Mouse (Mus musculus) forebrain, embryonic 14.5 days (tissue): ENCODE measurements around the gene Zfp655. TPM values are rescaled to one million over a fixed set of nuclear protein-coding genes. Genes with fewer than 3 reads are reported as not detected.

Experiments used
- ATAC-seq: fragments of 200-750 bp; cut with Nextera tagmentation; 2 replicates; pipeline ENCODE4 v1.8.0; 2017; ENCODE audit warnings: mild to moderate bottlenecking, moderate library complexity
- DNase-seq: peaks from one replicate; pipeline ENCODE4 v3.0.0-alpha.2; 2015; ENCODE audit warnings: low spot score
- H3K27ac ChIP-seq: fragments of 300-500 bp; sonication (generic); 2 replicates; pipeline ENCODE4 v1.5.1; 2014; ENCODE audit warnings: low read depth, mild to moderate bottlenecking, control low read depth, low read length, moderate library complexity
- H3K27me3 ChIP-seq: fragments of 300-500 bp; sonication (generic); replicated peaks from 2 replicates; pipeline ENCODE4 v1.6.1; 2014; ENCODE audit warnings: low read length, control low read depth, mixed read lengths; ENCODE audit not compliant: control insufficient read depth, insufficient read depth
- H3K36me3 ChIP-seq: fragments of 300-500 bp; sonication (generic); 2 replicates; pipeline ENCODE4 v1.6.1; 2014; ENCODE audit warnings: low read length, control low read depth; ENCODE audit not compliant: control insufficient read depth, insufficient read depth
- H3K4me1 ChIP-seq: fragments of 300-500 bp; sonication (generic); 2 replicates; pipeline ENCODE4 v1.6.1; 2014; ENCODE audit warnings: antibody characterized with exemption, low read length, control low read depth; ENCODE audit not compliant: control insufficient read depth, insufficient read depth
- H3K4me2 ChIP-seq: fragments of 300-500 bp; sonication (generic); 2 replicates; pipeline ENCODE4 v1.6.1; 2014; ENCODE audit warnings: mild to moderate bottlenecking, control low read depth, low read length
- H3K4me3 ChIP-seq: fragments of 300-500 bp; sonication (generic); 2 replicates; pipeline ENCODE4 v1.5.1; 2014; ENCODE audit warnings: low read depth, low read length, control low read depth
- H3K9ac ChIP-seq: fragments of 300-500 bp; sonication (generic); 2 replicates; pipeline ENCODE4 v1.6.1; 2014; ENCODE audit warnings: mild to moderate bottlenecking, low read length, control low read depth, moderate library complexity
- H3K9me3 ChIP-seq: fragments of 300-500 bp; sonication (generic); replicated peaks from 2 replicates; pipeline ENCODE4 v1.6.1; 2016; ENCODE audit warnings: low read length, control low read depth, mixed read lengths; ENCODE audit not compliant: control insufficient read depth
- WGBS: fragments of 180-500 bp; shearing (Covaris S2); extraction: QIAGEN DNeasy Blood & Tissue Kit; methylation state at CpG from one replicate; pipeline ENCODE4 v1.1.7; 2014; 5-methylcytosine and 5-hydroxymethylcytosine counted together
- polyA plus RNA-seq: library from polyadenylated mRNA; unstranded; fragments of >200 nt; fragmentation: Nextera tagmentation; extraction: Ambion mirVana; gene quantifications from 2 replicates; pipeline ENCODE4 v1.2.1, GENCODE M21; 2014

The Zfp655 gene
- 42.8 and 45.7 TPM in 2 replicates for polyA plus RNA-seq

DNA sequence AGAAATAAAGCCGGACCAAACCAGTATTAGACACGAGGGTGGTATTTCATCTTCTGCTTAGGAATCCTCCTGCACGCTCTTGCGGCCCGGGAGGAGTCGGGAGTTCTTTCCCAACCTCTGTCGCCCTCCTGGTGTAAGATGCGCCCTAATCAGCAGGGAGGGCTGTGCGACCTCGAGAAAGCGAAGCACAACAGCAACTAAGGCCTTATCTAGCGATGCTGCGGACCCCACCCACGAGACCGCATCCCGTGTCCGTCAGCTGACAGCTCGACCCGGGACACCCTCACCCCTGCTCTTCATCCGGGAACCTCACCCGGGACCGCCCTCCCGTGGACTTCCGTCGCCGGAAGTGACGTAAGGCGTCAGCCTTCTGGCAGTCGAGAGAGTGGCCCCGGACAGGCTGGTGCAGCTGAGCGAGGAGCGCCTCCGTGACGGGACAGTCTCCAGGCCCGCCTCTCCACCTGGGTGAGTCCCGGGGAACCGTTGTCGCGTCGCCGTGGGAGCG, at the start of gene Zfp655:
Gene Zfp655, plus strand, starts transcription at position 349 of the 505 bp plus-strand sequence.
- Histone ChIP-seq H3K4me2 (peak within 1 kb of the TSS; percentile 71), H3K9me3 (no peaks in the 10 kb centered on the region), H3K9ac (peak within 1 kb of the TSS; percentile 97), H3K27ac (peak within 1 kb of the TSS; percentile 79), H3K4me3 (peak within 1 kb of the TSS; percentile 95), H3K27me3 (no peaks in the 10 kb centered on the region), H3K36me3 (peaks cover 32% of the 10 kb centered on the region), H3K4me1 (0 out of 2 replicates have a peak, but pooled peaks cover 12% of the 10 kb centered on the region)
- ATAC-seq (peak; percentile 98), DNase-seq (peak; percentile 97)
- under 1% methylated on average over 42 of the region's 42 CpGs for WGBS

DNA sequence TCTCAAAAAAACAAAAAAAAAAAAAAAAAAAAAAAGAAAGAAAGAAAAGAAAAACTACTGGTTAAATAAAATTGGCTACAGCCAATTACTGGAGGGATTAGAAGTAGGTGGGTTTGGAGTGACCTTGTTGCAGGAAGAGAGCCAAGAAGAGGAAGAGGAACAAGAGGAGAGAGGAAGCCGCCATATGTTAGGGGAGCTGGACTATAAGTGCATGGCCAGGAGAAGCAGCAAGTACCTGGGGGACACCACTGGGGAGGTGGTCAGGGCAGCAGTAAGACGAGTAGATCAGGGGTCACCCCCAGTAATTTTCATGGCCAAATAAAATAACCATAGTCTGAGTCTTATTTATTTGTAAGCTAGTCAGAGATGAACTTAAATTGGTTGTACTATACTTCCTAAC, 46.3 kb upstream of the Zfp655 start:
- no peak overlapping the region for H3K4me2 ChIP-seq
- DNase-seq = no peak
- H3K27me3 ChIP-seq = no peaks in the 10 kb centered on the region
- H3K27ac ChIP-seq = no peak overlapping the region
- no peaks in the 10 kb centered on the region for H3K9me3 ChIP-seq
- no peak for ATAC-seq
- H3K36me3 ChIP-seq = peaks cover 72% of the 10 kb centered on the region
- H3K4me3 ChIP-seq = no peak overlapping the region
- no peak overlapping the region for H3K9ac ChIP-seq
- WGBS = 96% methylated on average over 2 of the region's 2 CpGs
- peaks cover 4% of the 10 kb centered on the region for H3K4me1 ChIP-seq

DNA sequence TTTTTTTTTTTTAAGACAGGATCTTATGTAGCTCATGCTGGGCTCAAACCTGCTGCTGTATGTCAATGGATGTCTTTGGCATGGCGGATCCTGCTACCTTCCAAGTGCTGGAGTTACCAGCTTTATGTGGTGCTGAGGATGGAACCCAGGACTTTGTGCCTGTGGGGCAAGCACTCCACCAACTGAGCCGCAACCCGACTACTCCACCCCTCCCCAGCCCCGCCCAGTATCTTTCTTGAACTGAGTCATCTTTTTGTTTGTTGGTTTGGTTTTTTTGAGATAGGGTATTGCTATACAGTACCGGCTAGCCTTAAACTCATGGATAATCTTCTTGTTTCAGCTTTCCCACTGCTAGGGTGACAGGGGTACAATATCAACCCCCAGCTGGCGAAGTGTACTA, 42.1 kb upstream of the Zfp655 start:
- H3K9me3 ChIP-seq = no peaks in the 10 kb centered on the region
- no peak for DNase-seq
- H3K4me2 ChIP-seq = no peak overlapping the region
- no peak overlapping the region for H3K4me3 ChIP-seq
- WGBS = 92% methylated on average over 6 of the region's 6 CpGs
- peaks cover 11% of the 10 kb centered on the region for H3K4me1 ChIP-seq
- H3K27me3 ChIP-seq = no peaks in the 10 kb centered on the region
- peaks cover 42% of the 10 kb centered on the region for H3K36me3 ChIP-seq
- ATAC-seq = no peak
- no peak overlapping the region for H3K9ac ChIP-seq
- H3K27ac ChIP-seq = no peak overlapping the region

DNA sequence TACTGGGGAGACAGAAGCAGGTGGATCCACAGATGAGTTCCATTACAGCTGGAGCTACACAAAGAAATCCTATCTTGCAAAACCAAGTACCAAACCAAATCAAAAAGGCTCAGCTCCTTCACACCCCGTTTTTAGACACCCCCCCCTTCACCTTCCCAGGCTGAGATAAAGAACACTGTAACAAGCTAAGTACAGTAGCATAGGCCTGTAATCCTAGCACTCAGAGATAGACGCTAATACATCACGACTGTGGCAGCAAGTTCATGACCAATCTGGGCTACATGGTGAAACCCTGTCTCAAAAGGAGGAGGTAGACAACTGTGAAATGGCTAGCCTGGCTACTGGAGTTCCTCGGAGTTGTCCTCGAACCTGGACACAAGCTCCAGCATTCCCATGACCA, 41.1 kb upstream of the Zfp655 start:
- Histone ChIP-seq H3K4me3 (peak overlapping the region; percentile 86), H3K9me3 (no peaks in the 10 kb centered on the region), H3K9ac (peak overlapping the region; percentile 96), H3K4me1 (peaks cover 11% of the 10 kb centered on the region), H3K27me3 (no peaks in the 10 kb centered on the region), H3K27ac (no peak overlapping the region), H3K36me3 (peaks cover 44% of the 10 kb centered on the region), H3K4me2 (peak overlapping the region; percentile 69)
- ATAC-seq (no peak), DNase-seq (no peak)
- 58% methylated on average over 5 of the region's 5 CpGs for WGBS

DNA sequence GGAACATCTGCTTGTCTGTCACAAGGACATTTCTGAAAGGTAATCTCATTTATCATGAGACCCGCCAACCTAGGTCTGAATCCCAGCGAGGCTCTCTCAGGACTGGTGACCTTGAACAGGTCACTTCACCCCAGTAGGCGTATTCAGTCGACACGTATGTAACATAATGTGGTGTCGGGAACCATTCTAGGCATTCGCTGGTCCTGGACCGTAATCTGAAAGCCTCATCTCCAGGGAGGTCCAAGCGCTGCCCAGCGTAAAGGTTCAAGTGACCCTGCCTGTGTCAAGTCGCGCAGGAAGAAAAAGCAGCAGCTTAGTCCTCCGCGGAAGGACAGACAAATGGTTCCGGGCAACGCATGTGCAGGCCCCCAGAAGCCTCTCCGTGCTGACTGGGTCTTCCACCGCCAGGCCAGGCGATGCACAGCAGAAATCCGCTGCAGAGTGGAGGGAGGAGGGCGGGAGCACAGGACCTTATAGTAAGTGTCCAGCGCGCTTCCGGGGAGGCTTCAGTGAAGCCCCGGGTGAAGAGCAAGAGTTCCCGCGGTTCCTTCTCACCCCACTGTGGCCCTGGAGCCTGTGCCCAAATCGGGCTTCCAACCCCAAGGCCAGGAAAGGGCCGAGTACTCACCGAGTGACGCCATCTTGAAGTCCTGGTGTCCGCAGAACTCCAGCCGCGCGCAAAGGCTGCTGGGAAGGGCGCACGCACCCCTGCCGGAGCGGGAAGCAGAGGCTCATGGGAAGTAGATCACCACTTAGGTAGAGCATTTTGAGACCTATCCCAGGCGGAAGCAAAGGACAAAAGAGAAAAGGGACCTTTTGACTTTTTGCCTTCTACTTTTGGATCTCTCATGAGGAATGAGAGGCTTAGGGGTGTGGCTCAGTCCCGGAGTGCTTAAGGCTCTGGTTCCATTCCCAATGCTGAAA, 40.4 kb upstream of the Zfp655 start:
- Histone ChIP-seq H3K9me3 (no peaks in the 10 kb centered on the region), H3K9ac (peak overlapping the region; percentile 96), H3K4me3 (peak overlapping the region; percentile 86), H3K27me3 (no peaks in the 10 kb centered on the region), H3K36me3 (peaks cover 44% of the 10 kb centered on the region), H3K4me1 (peaks cover 11% of the 10 kb centered on the region), H3K4me2 (peak overlapping the region; percentile 69), H3K27ac (peak overlapping the region; percentile 72)
- 1% methylated on average over 41 of the region's 41 CpGs for WGBS
- DNase-seq (peak; percentile 95), ATAC-seq (peak; percentile 94)

DNA sequence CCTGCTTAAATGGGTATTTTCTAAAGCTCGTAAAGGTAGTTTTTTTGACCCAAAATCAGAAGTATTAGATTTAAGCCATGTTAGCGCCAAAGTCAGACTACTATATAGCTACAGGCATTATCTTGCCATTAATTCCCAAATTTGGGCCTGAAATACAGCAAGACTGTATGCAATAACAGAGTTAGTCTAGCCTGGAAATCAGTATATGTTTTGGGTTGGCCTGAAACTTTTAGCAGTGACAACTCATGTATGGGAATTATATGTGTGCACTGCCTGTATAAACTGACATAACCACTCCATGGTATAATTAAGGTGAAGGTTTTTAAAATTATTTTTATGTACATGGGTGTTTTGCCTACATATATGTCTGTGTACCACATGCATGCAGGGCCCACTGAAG, 39.6 kb upstream of the Zfp655 start, which contains the start of gene Atp5j2:
Gene Atp5j2, minus strand, starts transcription at position 101 of the 400 bp plus-strand sequence.
- Histone ChIP-seq H3K9me3 (no peaks in the 10 kb centered on the region), H3K27ac (peak within 1 kb of the TSS; percentile 72), H3K9ac (peak within 1 kb of the TSS; percentile 96), H3K36me3 (peaks cover 39% of the 10 kb centered on the region), H3K4me1 (peaks cover 11% of the 10 kb centered on the region), H3K4me3 (peak within 1 kb of the TSS; percentile 86), H3K4me2 (peak within 1 kb of the TSS; percentile 69), H3K27me3 (no peaks in the 10 kb centered on the region)
- WGBS = 79% methylated on average over 2 of the region's 2 CpGs
- DNase-seq (no peak), ATAC-seq (peak; percentile 1; the same call in 1 of the 2 replicates)

DNA sequence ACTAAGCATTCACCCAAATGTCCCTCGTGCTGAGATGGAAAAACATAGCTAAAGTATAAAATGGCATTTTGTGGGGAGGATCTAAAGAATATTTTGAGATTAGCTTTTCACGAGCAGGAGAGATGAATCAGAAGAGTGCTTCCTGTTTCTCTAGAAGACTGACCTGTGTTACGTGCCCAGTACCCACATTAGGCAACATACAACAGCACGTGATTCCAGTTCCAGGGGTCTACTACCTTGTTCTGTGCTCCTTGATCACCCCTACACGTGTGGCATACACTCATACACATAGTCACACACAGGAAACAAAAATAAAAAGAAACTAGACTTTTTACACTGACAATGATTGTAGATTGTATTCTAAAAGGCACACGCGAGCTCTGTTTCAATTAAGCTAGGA, 31.1 kb upstream of the Zfp655 start:
- WGBS = 79% methylated on average over 7 of the region's 7 CpGs
- H3K4me2 ChIP-seq = peak overlapping the region; percentile 94; the same call in 1 of the 2 replicates
- H3K27ac ChIP-seq = no peak overlapping the region

DNA sequence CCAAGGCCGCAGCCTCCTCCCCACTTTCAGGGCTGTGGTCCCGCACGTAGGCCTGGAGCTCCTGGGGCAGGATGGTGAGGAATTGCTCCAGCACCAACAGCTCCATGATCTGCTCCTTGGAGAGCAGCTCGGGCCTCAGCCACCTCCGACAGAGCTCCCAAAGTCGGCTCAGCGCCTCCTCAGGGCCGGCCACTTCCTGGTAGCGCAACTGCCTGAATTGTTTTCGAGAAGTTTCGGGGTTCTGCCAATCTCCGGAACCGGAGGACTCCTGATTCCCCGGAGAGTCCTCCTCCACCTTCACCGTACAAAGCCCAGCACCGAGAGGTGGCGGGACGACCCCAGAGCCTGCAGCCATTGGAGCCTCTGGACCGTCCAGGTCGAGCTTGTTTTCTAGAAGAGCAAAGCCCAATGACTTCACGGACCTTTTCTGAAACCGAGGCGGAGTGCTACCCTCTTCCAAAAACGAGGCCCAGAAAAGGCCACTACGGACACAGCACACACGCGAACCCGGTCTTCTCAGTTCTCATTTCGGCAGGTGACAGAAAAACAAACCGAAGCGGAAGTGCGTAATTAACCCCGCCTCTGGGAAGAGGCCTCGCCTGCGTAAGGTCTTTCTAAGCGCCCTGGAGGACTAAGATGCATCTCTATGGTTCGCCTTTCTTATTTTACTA, 30.1 kb upstream of the Zfp655 start, which contains the start of gene Zkscan14:
Gene Zkscan14, minus strand, starts transcription at position 548 of the 671 bp plus-strand sequence.
- Histone ChIP-seq H3K9me3 (no peaks in the 10 kb centered on the region), H3K27ac (0 out of 2 replicates have a peak within 1 kb of the TSS, but pooled peaks have one; percentile 4), H3K4me1 (peaks cover 18% of the 10 kb centered on the region), H3K27me3 (no peaks in the 10 kb centered on the region), H3K4me2 (peak within 1 kb of the TSS; percentile 94), H3K4me3 (peak within 1 kb of the TSS; percentile 82), H3K36me3 (peaks cover 8% of the 10 kb centered on the region; the same call in 1 of the 2 replicates), H3K9ac (peak within 1 kb of the TSS; percentile 80)
- peak; percentile 18; the same call in 1 of the 2 replicates for ATAC-seq
- 2% methylated on average over 37 of the region's 37 CpGs for WGBS
- DNase-seq = peak; percentile 97

More for the DNA sequence above, 31.1 kb upstream of the Zfp655 start:
- Histone ChIP-seq H3K36me3 (peaks cover 19% of the 10 kb centered on the region), H3K9me3 (no peaks in the 10 kb centered on the region), H3K27me3 (no peaks in the 10 kb centered on the region), H3K9ac (no peak overlapping the region), H3K4me1 (peaks cover 13% of the 10 kb centered on the region), H3K4me3 (peak overlapping the region; percentile 82; the same call in 1 of the 2 replicates)
- ATAC-seq = no peak
- no peak for DNase-seq
